Mouse (Mus musculus): ENCODE measurements at regions not wholly inside any gene's neighbourhood (a gene's known extent, or its start where the extent isn't known, plus 50 kb on each side); places are given as distances from the start of the nearest gene placed in this dataset.

GRCm38 (mm10) chr14:17589595-17589994 lies 70.5 kb upstream of the Thrb start:
- Histone ChIP-seq H3K9me3 (ENCODE audit: low read length) (0 out of 2 replicates have a peak, but pooled peaks cover under 1% of the 10 kb centered on the region), H3K27me3 (ENCODE audit: insufficient read depth, low read length) (no peaks in the 10 kb centered on the region), H3K4me3 (ENCODE audit: low read length) (no peak overlapping the region), H3K4me1 (ENCODE audit: insufficient read depth, low read length) (no peaks in the 10 kb centered on the region), H3K27ac (no peak overlapping the region), H3K9ac (replicated peaks; ENCODE audit: low read length) (no peak overlapping the region), H3K4me2 (ENCODE audit: low read depth, low read length) (no peak overlapping the region), H3K36me3 (ENCODE audit: insufficient read depth, low read length) (no peaks in the 10 kb centered on the region)
- ATAC-seq (no peak), DNase-seq (ENCODE audit: low spot score) (no peak)
- TF ChIP-seq CTCF (IDR thresholded peaks at IDR 0.05; ENCODE audit: low read depth): no peak

GRCm38 (mm10) chr14:17599553-17599952 lies 60.5 kb upstream of the Thrb start:
- DNase-seq (ENCODE audit: low spot score) (no peak), ATAC-seq (peak; percentile 53; the same call in 1 of the 2 replicates)

GRCm38 (mm10) chr14:17602357-17602756 lies 57.7 kb upstream of the Thrb start:
- H3K27me3 ChIP-seq (ENCODE audit: insufficient read depth, low read length): no peaks in the 10 kb centered on the region
- H3K9me3 ChIP-seq (ENCODE audit: low read length): no peaks in the 10 kb centered on the region
- 68% methylated on average over 1 of the region's 1 CpGs for WGBS
- no peak overlapping the region for H3K27ac ChIP-seq
- DNase-seq (ENCODE audit: low spot score): no peak
- no peak overlapping the region for H3K4me2 ChIP-seq (ENCODE audit: low read depth, low read length)
- no peak for TF ChIP-seq CTCF (IDR thresholded peaks at IDR 0.05; ENCODE audit: low read depth)
- no peaks in the 10 kb centered on the region for H3K36me3 ChIP-seq (ENCODE audit: insufficient read depth, low read length)
- H3K9ac ChIP-seq (replicated peaks; ENCODE audit: low read length): no peak overlapping the region
- no peak overlapping the region for H3K4me3 ChIP-seq (ENCODE audit: low read length)
- H3K4me1 ChIP-seq (ENCODE audit: insufficient read depth, low read length): no peaks in the 10 kb centered on the region
- no peak for ATAC-seq

More at GRCm38 (mm10) chr14:17599553-17599952, 60.5 kb upstream of the Thrb start:
- WGBS: 68% methylated on average over 5 of the region's 5 CpGs
- no peak overlapping the region for H3K27ac ChIP-seq
- no peaks in the 10 kb centered on the region for H3K27me3 ChIP-seq (ENCODE audit: insufficient read depth, low read length)
- H3K9ac ChIP-seq (replicated peaks; ENCODE audit: low read length): no peak overlapping the region
- no peaks in the 10 kb centered on the region for H3K4me1 ChIP-seq (ENCODE audit: insufficient read depth, low read length)
- no peak overlapping the region for H3K4me3 ChIP-seq (ENCODE audit: low read length)
- no peaks in the 10 kb centered on the region for H3K9me3 ChIP-seq (ENCODE audit: low read length)
- no peaks in the 10 kb centered on the region for H3K36me3 ChIP-seq (ENCODE audit: insufficient read depth, low read length)
- no peak overlapping the region for H3K4me2 ChIP-seq (ENCODE audit: low read depth, low read length)
- no peak for TF ChIP-seq CTCF (IDR thresholded peaks at IDR 0.05; ENCODE audit: low read depth)

- Histone ChIP-seq H3K4me3 (ENCODE audit: low read length) (no peak overlapping the region), H3K4me1 (ENCODE audit: insufficient read depth, low read length) (no peaks in the 10 kb centered on the region), H3K36me3 (ENCODE audit: insufficient read depth, low read length) (no peaks in the 10 kb centered on the region), H3K4me2 (ENCODE audit: low read depth, low read length) (no peak overlapping the region), H3K9ac (replicated peaks; ENCODE audit: low read length) (no peak overlapping the region), H3K9me3 (ENCODE audit: low read length) (no peaks in the 10 kb centered on the region), H3K27me3 (ENCODE audit: insufficient read depth, low read length) (no peaks in the 10 kb centered on the region), H3K27ac (no peak overlapping the region)
- DNase-seq (ENCODE audit: low spot score) (peak; percentile 5), ATAC-seq (no peak)
- no peak for TF ChIP-seq CTCF (IDR thresholded peaks at IDR 0.05; ENCODE audit: low read depth)
- 49% methylated on average over 3 of the region's 3 CpGs for WGBS
Measured at GRCm38 (mm10) chr14:17606018-17606417, 54.0 kb upstream of the Thrb start.

GRCm38 (mm10) chr14:17607186-17607585 lies 52.9 kb upstream of the Thrb start:
- Histone ChIP-seq H3K27ac (no peak overlapping the region), H3K4me3 (ENCODE audit: low read length) (no peak overlapping the region), H3K4me1 (ENCODE audit: insufficient read depth, low read length) (no peaks in the 10 kb centered on the region), H3K9me3 (ENCODE audit: low read length) (no peaks in the 10 kb centered on the region), H3K36me3 (ENCODE audit: insufficient read depth, low read length) (no peaks in the 10 kb centered on the region), H3K9ac (replicated peaks; ENCODE audit: low read length) (no peak overlapping the region), H3K27me3 (ENCODE audit: insufficient read depth, low read length) (no peaks in the 10 kb centered on the region), H3K4me2 (ENCODE audit: low read depth, low read length) (no peak overlapping the region)
- 62% methylated on average over 2 of the region's 2 CpGs for WGBS
- no peak for TF ChIP-seq CTCF (IDR thresholded peaks at IDR 0.05; ENCODE audit: low read depth)
- DNase-seq (ENCODE audit: low spot score) (no peak), ATAC-seq (no peak)

All from hindbrain, postnatal 0 days (tissue).